In genomic region chr5:123317992-123318391, GRCm38 (mm10) we compare ENCODE assay signal across 8 mouse cellular contexts. TPM values are rescaled to one million over a fixed set of nuclear protein-coding genes. Genes with fewer than 3 reads are reported as not detected.
DNase-seq lines count a peak whose midpoint lies in the region; ATAC-seq lines count a peak whose summit lies in the region.

No protein-coding gene starts in this region.

- 35% methylated on average over 6 of the region's 6 CpGs for WGBS in midbrain, embryonic 10.5 days
- WGBS in midbrain, embryonic 14.5 days: 39% methylated on average over 6 of the region's 6 CpGs
- 8% methylated on average over 6 of the region's 6 CpGs for WGBS in lung, embryonic 16.5 days

- no peak overlapping the region for H3K9ac ChIP-seq in midbrain, embryonic 14.5 days (replicated peaks; ENCODE audit: low read length)
- peak overlapping the region; percentile 61 for H3K9ac ChIP-seq in lung, embryonic 16.5 days (ENCODE audit: low read length)

- ATAC-seq in midbrain, embryonic 14.5 days (ENCODE audit: low FRiP score, low TSS enrichment): no peak
- ATAC-seq in common myeloid progenitor, adult 5-6 weeks (replicated peaks; ENCODE audit: low read depth, poor library complexity, severe bottlenecking): peak; percentile 39; the same call in 1 of the 2 replicates
- peak; percentile 25; the same call in 1 of the 2 replicates for ATAC-seq in lung, embryonic 16.5 days (ENCODE audit: low read depth)

- H3K9me3 ChIP-seq in midbrain, embryonic 10.5 days (replicated peaks): no peaks in the 10 kb centered on the region
- no peaks in the 10 kb centered on the region for H3K9me3 ChIP-seq in midbrain, embryonic 14.5 days (ENCODE audit: control insufficient read depth, low read length)
- no peaks in the 10 kb centered on the region for H3K9me3 ChIP-seq in lung, embryonic 16.5 days (ENCODE audit: control insufficient read depth, low read length)

- no peak overlapping the region for H3K4me2 ChIP-seq in midbrain, embryonic 14.5 days (ENCODE audit: low read length)
- H3K4me2 ChIP-seq in lung, embryonic 16.5 days (ENCODE audit: low read depth, low read length): peak overlapping the region; percentile 62

- peaks cover 27% of the 10 kb centered on the region for H3K4me1 ChIP-seq in midbrain, embryonic 10.5 days
- H3K4me1 ChIP-seq in midbrain, embryonic 14.5 days (ENCODE audit: control insufficient read depth, insufficient read depth, low read length): peaks cover 3% of the 10 kb centered on the region; the same call in 1 of the 2 replicates
- H3K4me1 ChIP-seq in lung, embryonic 16.5 days (replicated peaks; ENCODE audit: control insufficient read depth, insufficient read depth, low read length): peaks cover 11% of the 10 kb centered on the region

- no peak overlapping the region for H3K27ac ChIP-seq in midbrain, embryonic 10.5 days (replicated peaks)
- H3K27ac ChIP-seq in midbrain, embryonic 14.5 days (replicated peaks; ENCODE audit: low read depth, low read length): no peak overlapping the region
- H3K27ac ChIP-seq in lung, embryonic 16.5 days (ENCODE audit: low read length): peak overlapping the region; percentile 61

- DNase-seq in midbrain, embryonic 10.5 days (ENCODE audit: low spot score): no peak
- no peak for DNase-seq in midbrain, embryonic 14.5 days
- DNase-seq in induced T-regulatory cell, adult 2 months (ENCODE audit: low read depth): peak; percentile 60
- no peak for DNase-seq in frontal cortex, adult 2 months (ENCODE audit: extremely low spot score in 1 of 2, low spot score in 1 of 2)
- no peak for DNase-seq in left cerebral cortex, adult 11 months (ENCODE audit: low spot score)
- DNase-seq in spleen, adult 12 weeks (ENCODE audit: low spot score): no peak

- H3K36me3 ChIP-seq in midbrain, embryonic 10.5 days: no peaks in the 10 kb centered on the region
- no peaks in the 10 kb centered on the region for H3K36me3 ChIP-seq in midbrain, embryonic 14.5 days (ENCODE audit: control insufficient read depth, insufficient read depth, low read length)
- H3K36me3 ChIP-seq in lung, embryonic 16.5 days (ENCODE audit: control insufficient read depth, insufficient read depth, low read length): no peaks in the 10 kb centered on the region

- H3K4me3 ChIP-seq in midbrain, embryonic 10.5 days: 0 out of 2 replicates have a peak overlapping the region, but pooled peaks have one; percentile 6
- H3K4me3 ChIP-seq in midbrain, embryonic 14.5 days (replicated peaks; ENCODE audit: low read depth, low read length): no peak overlapping the region
- H3K4me3 ChIP-seq in lung, embryonic 16.5 days (ENCODE audit: low read length): peak overlapping the region; percentile 50

- no peaks in the 10 kb centered on the region for H3K27me3 ChIP-seq in midbrain, embryonic 10.5 days (ENCODE audit: low read depth, poor library complexity, severe bottlenecking)
- no peaks in the 10 kb centered on the region for H3K27me3 ChIP-seq in midbrain, embryonic 14.5 days (ENCODE audit: control insufficient read depth, insufficient read depth, low read length)
- H3K27me3 ChIP-seq in lung, embryonic 16.5 days (ENCODE audit: control insufficient read depth, insufficient read depth, low read depth, low read length): no peaks in the 10 kb centered on the region

RNA-seq across cellular contexts. Expression of gene Bcl7a, which starts 25.6 kb away (rescaled TPM):
- 35.3 and 44.6 TPM in 2 replicates for polyA plus RNA-seq in midbrain, embryonic 10.5 days (2016; fragmentation: Nextera tagmentation; extraction: Ambion mirVana)
- polyA plus RNA-seq in midbrain, embryonic 14.5 days (2014; fragmentation: Nextera tagmentation; extraction: Ambion mirVana): 42.4 and 44.0 TPM in 2 replicates
- 18.9 and 19.4 TPM in 2 replicates for total RNA-seq in common myeloid progenitor, adult 5-6 weeks (2017)
- 21.8 and 23.9 TPM in 2 replicates for polyA plus RNA-seq in lung, embryonic 16.5 days (2015; fragmentation: Nextera tagmentation; extraction: Ambion mirVana)
- 37.0 and 40.7 TPM in 2 replicates for polyA plus RNA-seq in frontal cortex, adult 2 months (2012; rRNA removed)
